Mouse (Mus musculus) kidney, postnatal 0 days (tissue): ENCODE measurements at regions not wholly inside any gene's neighbourhood (a gene's known extent, or its start where the extent isn't known, plus 50 kb on each side); places are given as distances from the start of the nearest gene placed in this dataset.

Experiments used
- ATAC-seq: fragments of 200-750 bp; cut with Nextera tagmentation; replicated peaks from 2 replicates; pipeline ENCODE4 v1.8.0; 2017; ENCODE audit warnings: low read depth, moderate number of reproducible peaks, moderate TSS enrichment, moderate library complexity; ENCODE audit not compliant: low FRiP score
- DNase-seq: peaks from one replicate; pipeline ENCODE4 v3.0.0-alpha.2; 2016; ENCODE audit warnings: low spot score
- H3K27ac ChIP-seq: fragments of 300-500 bp; sonication (generic); 2 replicates; pipeline ENCODE4 v1.5.1; 2014; ENCODE audit warnings: mild to moderate bottlenecking
- H3K27me3 ChIP-seq: fragments of 300-500 bp; sonication (generic); 2 replicates; pipeline ENCODE4 v1.6.1; 2014; ENCODE audit warnings: low read length, mixed read lengths; ENCODE audit not compliant: insufficient read depth
- H3K36me3 ChIP-seq: fragments of 300-500 bp; sonication (generic); 2 replicates; pipeline ENCODE4 v1.6.1; 2014; ENCODE audit warnings: low read length, mixed read lengths; ENCODE audit not compliant: insufficient read depth
- H3K4me1 ChIP-seq: fragments of 300-500 bp; sonication (generic); replicated peaks from 2 replicates; pipeline ENCODE4 v1.6.1; 2014; ENCODE audit warnings: antibody characterized with exemption, low read length, mixed read lengths; ENCODE audit not compliant: insufficient read depth
- H3K4me2 ChIP-seq: fragments of 300-500 bp; sonication (generic); 2 replicates; pipeline ENCODE4 v1.6.1; 2014; ENCODE audit warnings: mild to moderate bottlenecking, low read length, moderate library complexity, mixed read lengths
- H3K4me3 ChIP-seq: fragments of 300-500 bp; sonication (generic); replicated peaks from 2 replicates; pipeline ENCODE4 v1.5.1; 2014; ENCODE audit warnings: low read depth, low read length
- H3K9ac ChIP-seq: fragments of 300-500 bp; sonication (generic); 2 replicates; pipeline ENCODE4 v1.6.1; 2014; ENCODE audit warnings: low read depth, low read length
- H3K9me3 ChIP-seq: fragments of 300-500 bp; sonication (generic); replicated peaks from 2 replicates; pipeline ENCODE4 v1.6.1; 2016; ENCODE audit warnings: low read length, inconsistent platforms, mixed read lengths
- CTCF ChIP-seq: IDR thresholded peaks from 2 replicates; pipeline ENCODE4 v1.5.1; 2016; ENCODE audit warnings: antibody characterized with exemption, low read depth, mild to moderate bottlenecking, moderate library complexity
- WGBS: fragments of 180-500 bp; shearing (Covaris S2); extraction: QIAGEN DNeasy Blood & Tissue Kit; methylation state at CpG from one replicate; pipeline ENCODE4 v1.1.7; 2014; 5-methylcytosine and 5-hydroxymethylcytosine counted together

- H3K27me3 ChIP-seq = no peaks in the 10 kb centered on the region
- H3K9ac ChIP-seq = no peak overlapping the region
- H3K4me3 ChIP-seq = no peak overlapping the region
- no peak overlapping the region for H3K4me2 ChIP-seq
- DNase-seq (no peak), ATAC-seq (no peak)
- TF ChIP-seq CTCF = no peak
- no peaks in the 10 kb centered on the region for H3K9me3 ChIP-seq
- no peaks in the 10 kb centered on the region for H3K36me3 ChIP-seq
- no peaks in the 10 kb centered on the region for H3K4me1 ChIP-seq
- H3K27ac ChIP-seq = no peak overlapping the region
- 42% methylated on average over 2 of the region's 2 CpGs for WGBS
These were observed 246.6 kb upstream of the Prep start for GRCm38 (mm10) chr10:44820379-44820778.

GRCm38 (mm10) chr10:44819361-44819760, 247.6 kb upstream of the Prep start:
- no peak for TF ChIP-seq CTCF
- H3K4me3 ChIP-seq = no peak overlapping the region
- H3K27me3 ChIP-seq = no peaks in the 10 kb centered on the region
- no peaks in the 10 kb centered on the region for H3K36me3 ChIP-seq
- WGBS = 91% methylated on average over 2 of the region's 2 CpGs
- no peak overlapping the region for H3K4me2 ChIP-seq
- H3K27ac ChIP-seq = no peak overlapping the region
- H3K9me3 ChIP-seq = no peaks in the 10 kb centered on the region
- H3K9ac ChIP-seq = no peak overlapping the region
- DNase-seq (no peak), ATAC-seq (no peak)
- no peaks in the 10 kb centered on the region for H3K4me1 ChIP-seq

- Histone ChIP-seq H3K36me3 (no peaks in the 10 kb centered on the region), H3K9ac (no peak overlapping the region), H3K27ac (no peak overlapping the region), H3K4me1 (no peaks in the 10 kb centered on the region), H3K4me3 (no peak overlapping the region), H3K27me3 (no peaks in the 10 kb centered on the region), H3K9me3 (no peaks in the 10 kb centered on the region), H3K4me2 (no peak overlapping the region)
- 98% methylated on average over 1 of the region's 1 CpGs for WGBS
- ATAC-seq (no peak), DNase-seq (no peak)
- no peak for TF ChIP-seq CTCF
These were observed 248.4 kb upstream of the Prep start for GRCm38 (mm10) chr10:44818615-44819014.

- 77% methylated on average over 1 of the region's 1 CpGs for WGBS
- no peak for TF ChIP-seq CTCF
- H3K9me3 ChIP-seq = no peaks in the 10 kb centered on the region
- H3K27me3 ChIP-seq = no peaks in the 10 kb centered on the region
- DNase-seq = no peak
- H3K4me1 ChIP-seq = no peaks in the 10 kb centered on the region
- H3K4me3 ChIP-seq = no peak overlapping the region
- H3K36me3 ChIP-seq = no peaks in the 10 kb centered on the region
- no peak overlapping the region for H3K9ac ChIP-seq
- ATAC-seq = no peak
- H3K4me2 ChIP-seq = no peak overlapping the region
- H3K27ac ChIP-seq = no peak overlapping the region
These were observed 267.9 kb upstream of the Prdm1 start for GRCm38 (mm10) chr10:44796205-44796604.

GRCm38 (mm10) chr10:44785386-44785785, 257.1 kb upstream of the Prdm1 start:
- no peaks in the 10 kb centered on the region for H3K36me3 ChIP-seq
- H3K4me2 ChIP-seq = no peak overlapping the region
- ATAC-seq = no peak
- no peak overlapping the region for H3K27ac ChIP-seq
- no peak overlapping the region for H3K9ac ChIP-seq
- H3K4me1 ChIP-seq = no peaks in the 10 kb centered on the region
- no peak for TF ChIP-seq CTCF
- no peaks in the 10 kb centered on the region for H3K9me3 ChIP-seq
- no peak for DNase-seq
- H3K4me3 ChIP-seq = no peak overlapping the region
- 38% methylated on average over 6 of the region's 6 CpGs for WGBS
- no peaks in the 10 kb centered on the region for H3K27me3 ChIP-seq

- 79% methylated on average over 5 of the region's 5 CpGs for whole genome bisulfite sequencing
- no peak overlapping the region for H3K27ac ChIP-seq
- DNase-seq (no peak), ATAC-seq (no peak)
- no peaks in the 10 kb centered on the region for H3K4me1 ChIP-seq
- no peak for TF ChIP-seq CTCF
- no peak overlapping the region for H3K9ac ChIP-seq
- no peaks in the 10 kb centered on the region for H3K36me3 ChIP-seq
- H3K9me3 ChIP-seq = no peaks in the 10 kb centered on the region
- H3K27me3 ChIP-seq = no peaks in the 10 kb centered on the region
- no peak overlapping the region for H3K4me2 ChIP-seq
- H3K4me3 ChIP-seq = no peak overlapping the region
These were observed 252.2 kb upstream of the Prdm1 start for GRCm38 (mm10) chr10:44780381-44780958.

GRCm38 (mm10) chr10:44779568-44780207, 251.4 kb upstream of the Prdm1 start:
- Histone ChIP-seq H3K4me2 (no peak overlapping the region), H3K4me3 (no peak overlapping the region), H3K27me3 (no peaks in the 10 kb centered on the region), H3K9ac (no peak overlapping the region), H3K27ac (no peak overlapping the region), H3K4me1 (no peaks in the 10 kb centered on the region), H3K9me3 (no peaks in the 10 kb centered on the region), H3K36me3 (no peaks in the 10 kb centered on the region)
- ATAC-seq (no peak), DNase-seq (no peak)
- TF ChIP-seq CTCF = no peak
- 62% methylated on average over 8 of the region's 8 CpGs for WGBS
